Mouse (Mus musculus) myocyte (in vitro differentiated cells): ENCODE results near the gene Tmem233.

Experiments used
- CEBPB ChIP-seq: IDR thresholded peaks from 2 replicates; pipeline ENCODE4 v1.6.1; 2011; ENCODE audit warnings: mild to moderate bottlenecking, moderate library complexity; ENCODE audit not compliant: poor library complexity, insufficient read depth, severe bottlenecking
- E2F4 ChIP-seq: IDR thresholded peaks from one replicate; pipeline ENCODE4 v1.6.1; 2011; ENCODE audit warnings: mild to moderate bottlenecking, control low read depth, moderate library complexity; ENCODE audit not compliant: insufficient read depth
- MAX ChIP-seq: IDR thresholded peaks from one replicate; pipeline ENCODE4 v1.6.1; 2011; ENCODE audit warnings: low read depth, mild to moderate bottlenecking, control low read depth
- MYOD1 ChIP-seq, 3 experiments: IDR thresholded peaks; one replicate each; pipeline ENCODE4 v1.6.1; 2011; ENCODE audit warnings: control low read depth in 2 of 3, low read depth in 2 of 3, mild to moderate bottlenecking in 2 of 3, moderate library complexity in 1 of 3; ENCODE audit not compliant: insufficient read length in 2 of 3, control insufficient read depth in 1 of 3
- MYOG ChIP-seq, 3 experiments: IDR thresholded peaks; one replicate each; pipeline ENCODE4 v1.6.1; 2011; ENCODE audit warnings: control low read depth in 2 of 3, low read depth in 2 of 3, mild to moderate bottlenecking in 2 of 3; ENCODE audit not compliant: insufficient read length in 2 of 3, control insufficient read depth in 1 of 3, insufficient read depth in 1 of 3
- POLR2A ChIP-seq: IDR thresholded peaks from one replicate; pipeline ENCODE4 v1.6.1; 2011; ENCODE audit warnings: low read depth, mild to moderate bottlenecking, control low read depth, moderate library complexity; ENCODE audit not compliant: insufficient read length
- POLR2AphosphoS2 ChIP-seq: IDR thresholded peaks from one replicate; pipeline ENCODE4 v1.6.1; 2011; ENCODE audit warnings: low read depth, control low read depth; ENCODE audit not compliant: insufficient read length
- REST ChIP-seq: IDR thresholded peaks from one replicate; pipeline ENCODE4 v1.6.1; 2011; ENCODE audit warnings: mild to moderate bottlenecking, control low read depth, moderate library complexity; ENCODE audit not compliant: insufficient read depth, insufficient read length
- SRF ChIP-seq: IDR thresholded peaks from one replicate; pipeline ENCODE4 v1.6.1; 2011; ENCODE audit warnings: low read depth; ENCODE audit not compliant: control insufficient read depth, insufficient read length
- TCF12 ChIP-seq: IDR thresholded peaks from one replicate; pipeline ENCODE4 v1.6.1; 2011; ENCODE audit warnings: mild to moderate bottlenecking, control low read depth; ENCODE audit not compliant: poor library complexity, insufficient read depth, severe bottlenecking
- USF1 ChIP-seq: IDR thresholded peaks from one replicate; pipeline ENCODE4 v1.6.1; 2011; ENCODE audit warnings: low read depth, mild to moderate bottlenecking, control low read depth, moderate library complexity

DNA sequence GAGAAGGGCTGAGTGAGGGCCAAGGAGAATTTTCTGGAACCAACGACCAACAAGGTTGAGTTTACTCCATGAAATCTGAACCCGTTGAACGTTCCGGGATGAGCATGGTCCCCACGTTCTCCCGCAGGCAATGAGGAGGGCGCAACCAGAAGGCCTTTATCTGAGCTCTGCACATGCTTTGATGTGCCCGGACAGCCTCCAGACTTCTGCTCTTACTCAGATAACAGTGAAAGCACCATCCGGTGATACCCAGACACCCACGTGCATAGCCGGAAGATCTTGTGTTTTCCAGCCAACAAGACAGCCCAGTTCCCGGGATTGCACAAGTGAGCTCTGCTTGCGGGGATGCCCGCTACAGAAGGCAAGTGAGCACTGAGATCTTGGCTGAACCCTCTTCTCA lies 56.5 kb downstream of the Tmem233 start:
- no peak for TF ChIP-seq POLR2A
- TF ChIP-seq MYOG (IDR thresholded peaks at IDR 0.05; ENCODE audit: control insufficient read depth in 1 of 3, insufficient read depth in 1 of 3, insufficient read length in 2 of 3, low read depth in 2 of 3) = no peak
- no peak for TF ChIP-seq MAX
- no peak for TF ChIP-seq MYOD1 (IDR thresholded peaks at IDR 0.05; ENCODE audit: control insufficient read depth in 1 of 3, insufficient read length in 2 of 3, low read depth in 2 of 3)
- no peak for TF ChIP-seq USF1
- TF ChIP-seq POLR2AphosphoS2 = no peak
- no peak for TF ChIP-seq REST
- no peak for TF ChIP-seq TCF12
- no peak for TF ChIP-seq SRF
- TF ChIP-seq CEBPB = no peak
- TF ChIP-seq E2F4 = no peak
